Mouse (Mus musculus) splenic B cell, adult 2 months (primary cell): ENCODE results near the gene Pbrm1.

ENCODE experiments used
- DNase-seq: peaks from one replicate; pipeline ENCODE4 v3.0.0-alpha.2; 2011; ENCODE audit warnings: low read depth, low spot score
- H3K27me3 ChIP-seq: 2 replicates; pipeline ENCODE4 v1.6.1; 2012; ENCODE audit warnings: mild to moderate bottlenecking, low read length, moderate library complexity, mixed read lengths; ENCODE audit not compliant: control insufficient read depth, poor library complexity, insufficient read depth, severe bottlenecking
- H3K36me3 ChIP-seq: 2 replicates; pipeline ENCODE4 v1.6.1; 2012; ENCODE audit warnings: mild to moderate bottlenecking, low read length, moderate library complexity, mixed read lengths; ENCODE audit not compliant: control insufficient read depth, poor library complexity, insufficient read depth, severe bottlenecking

The Pbrm1 gene

GRCm38 (mm10) chr14:31018860-31019291 is at the start of gene Pbrm1, which contains the start of gene Gnl3:
Pbrm1 (plus strand) TSS chr14:31019138.
Gnl3 (minus strand) TSS chr14:31019152.
- peak; percentile 98 for DNase-seq
- Histone ChIP-seq H3K27me3 (no peaks in the 10 kb centered on the region), H3K36me3 (peaks cover 18% of the 10 kb centered on the region)

- no peaks in the 10 kb centered on the region for H3K27me3 ChIP-seq
- no peak for DNase-seq
Measured at GRCm38 (mm10) chr14:30974204-30974603, 44.7 kb upstream of the Pbrm1 start.

DNA sequence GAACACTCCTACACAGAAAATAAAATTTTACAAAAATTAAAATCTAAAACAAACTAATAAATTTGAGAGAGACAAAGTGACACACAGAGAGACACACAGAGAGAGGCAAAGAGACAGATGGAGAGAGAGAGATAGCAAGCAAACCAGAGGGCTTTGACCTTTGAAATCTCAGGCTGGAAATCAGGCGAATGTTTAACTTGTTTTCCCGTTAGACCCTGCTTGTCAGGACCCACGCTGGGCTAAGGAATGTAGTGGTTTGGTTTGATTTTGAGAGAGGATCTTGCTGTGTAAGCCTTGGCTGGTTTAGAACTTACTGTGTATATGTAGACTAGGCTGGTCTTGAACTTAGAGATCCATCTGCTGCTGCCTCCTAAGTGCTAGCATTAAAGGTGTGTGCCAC is 42.7 kb upstream of the Pbrm1 start:
- H3K27me3 ChIP-seq = no peaks in the 10 kb centered on the region
- no peaks in the 10 kb centered on the region for H3K36me3 ChIP-seq
- no peak for DNase-seq

More at GRCm38 (mm10) chr14:30974204-30974603, 44.7 kb upstream of the Pbrm1 start:
- no peaks in the 10 kb centered on the region for H3K36me3 ChIP-seq

DNA sequence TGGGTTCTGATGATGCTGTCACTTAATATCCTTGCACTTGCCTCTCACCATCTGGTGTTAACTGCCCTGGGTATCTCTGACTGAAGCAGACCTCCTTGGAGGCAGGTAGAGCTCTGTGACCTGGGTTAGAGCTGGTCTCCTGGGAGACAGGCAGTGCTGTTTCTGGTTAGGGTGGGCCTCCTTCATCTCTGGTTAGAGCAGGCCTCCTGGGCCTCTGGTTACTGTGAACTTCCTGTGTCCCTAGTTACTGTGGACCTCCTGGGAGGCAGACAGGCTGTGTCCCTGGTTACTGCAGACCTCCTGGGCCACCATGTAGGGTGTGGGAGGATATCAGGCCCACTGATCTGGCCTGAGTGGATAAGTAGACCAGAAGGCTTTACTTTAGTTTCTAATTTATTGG is 22.5 kb upstream of the Pbrm1 start:
- Histone ChIP-seq H3K27me3 (no peaks in the 10 kb centered on the region), H3K36me3 (peaks cover 1% of the 10 kb centered on the region; the same call in 1 of the 2 replicates)
- DNase-seq = no peak

- Histone ChIP-seq H3K36me3 (peaks cover 1% of the 10 kb centered on the region; the same call in 1 of the 2 replicates), H3K27me3 (no peaks in the 10 kb centered on the region)
- DNase-seq = no peak
Measured at GRCm38 (mm10) chr14:31000356-31000755, 18.6 kb upstream of the Pbrm1 start.

DNA sequence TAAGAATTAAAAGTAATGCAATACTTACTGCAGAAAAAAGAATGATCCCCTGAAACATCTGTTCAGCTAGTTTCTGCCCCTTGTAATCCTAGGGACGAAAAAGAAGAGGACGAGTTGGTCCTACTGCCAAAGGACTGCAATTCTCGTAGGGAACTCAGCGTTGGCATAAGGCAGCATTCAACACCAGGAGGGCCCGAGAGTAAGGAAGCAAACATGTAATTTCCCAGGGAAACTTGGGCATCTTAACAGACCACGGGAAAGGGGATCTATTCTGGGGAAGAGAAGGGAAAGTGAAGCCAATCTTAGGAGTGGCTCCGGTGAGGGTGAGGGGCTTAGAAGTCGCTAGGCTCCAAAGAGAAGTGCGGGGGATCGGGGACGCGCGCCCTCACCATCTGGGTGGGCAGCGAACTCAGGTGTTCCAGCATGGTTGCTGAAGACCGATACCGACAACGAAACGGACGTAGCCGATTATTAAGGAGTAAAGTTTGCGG is 18.1 kb upstream of the Pbrm1 start:
- H3K27me3 ChIP-seq = no peaks in the 10 kb centered on the region
- peaks cover 1% of the 10 kb centered on the region; the same call in 1 of the 2 replicates for H3K36me3 ChIP-seq
- DNase-seq = no peak

GRCm38 (mm10) chr14:31001307-31002205 is 17.4 kb upstream of the Pbrm1 start, which contains the start of the genes Glt8d1 and Spcs1:
Glt8d1 (plus strand) TSS chr14:31001400.
Spcs1 (minus strand) TSS chr14:31001672.
- Histone ChIP-seq H3K36me3 (peaks cover 1% of the 10 kb centered on the region; the same call in 1 of the 2 replicates), H3K27me3 (no peaks in the 10 kb centered on the region)
- peak; percentile 80 for DNase-seq

GRCm38 (mm10) chr14:31004527-31004926 is 14.4 kb upstream of the Pbrm1 start:
- Histone ChIP-seq H3K36me3 (no peaks in the 10 kb centered on the region), H3K27me3 (no peaks in the 10 kb centered on the region)
- DNase-seq = no peak

GRCm38 (mm10) chr14:31006779-31007178 is 12.2 kb upstream of the Pbrm1 start:
- DNase-seq = no peak
- H3K27me3 ChIP-seq = no peaks in the 10 kb centered on the region
- peaks cover 8% of the 10 kb centered on the region for H3K36me3 ChIP-seq

DNA sequence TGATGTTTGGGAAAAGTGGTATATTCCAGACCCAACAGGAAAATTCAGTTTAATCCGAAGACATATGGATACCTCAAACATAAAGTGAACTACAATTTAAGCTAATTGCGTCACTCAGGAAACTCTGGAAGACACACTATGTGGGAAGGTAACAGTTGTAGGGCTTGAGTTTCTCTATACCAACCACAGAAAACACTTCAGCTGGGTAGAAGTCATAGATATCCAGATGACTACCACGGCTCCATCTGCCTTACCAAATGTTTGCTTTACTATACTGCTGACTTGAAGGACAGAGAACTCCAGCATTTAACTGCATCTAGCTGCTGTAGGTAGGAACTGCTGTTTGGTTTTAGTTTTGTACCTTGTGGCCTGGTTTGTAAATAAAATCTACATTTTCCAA is 7.3 kb upstream of the Pbrm1 start:
- Histone ChIP-seq H3K27me3 (no peaks in the 10 kb centered on the region), H3K36me3 (peaks cover 25% of the 10 kb centered on the region)
- no peak for DNase-seq

DNA sequence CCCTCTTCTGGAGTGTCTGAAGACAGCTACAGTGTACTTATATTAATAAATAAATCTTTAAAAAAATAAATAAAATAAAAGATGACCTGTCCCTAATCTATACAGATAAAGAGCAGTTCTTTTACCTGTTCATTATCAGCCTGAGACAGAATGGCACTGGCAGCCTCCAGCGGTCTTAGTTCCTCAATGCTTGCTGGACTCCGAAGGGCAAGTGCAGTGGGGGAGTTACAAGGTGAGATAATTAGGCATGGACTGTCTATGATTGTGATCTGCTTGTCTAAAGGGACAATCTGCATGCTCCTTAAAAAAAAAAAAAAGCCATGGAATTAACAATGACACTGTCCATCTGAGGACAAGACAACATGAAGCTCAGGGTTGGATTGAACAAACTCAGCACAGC is 5.0 kb upstream of the Pbrm1 start:
- H3K36me3 ChIP-seq = peaks cover 26% of the 10 kb centered on the region
- no peak for DNase-seq
- no peaks in the 10 kb centered on the region for H3K27me3 ChIP-seq

DNA sequence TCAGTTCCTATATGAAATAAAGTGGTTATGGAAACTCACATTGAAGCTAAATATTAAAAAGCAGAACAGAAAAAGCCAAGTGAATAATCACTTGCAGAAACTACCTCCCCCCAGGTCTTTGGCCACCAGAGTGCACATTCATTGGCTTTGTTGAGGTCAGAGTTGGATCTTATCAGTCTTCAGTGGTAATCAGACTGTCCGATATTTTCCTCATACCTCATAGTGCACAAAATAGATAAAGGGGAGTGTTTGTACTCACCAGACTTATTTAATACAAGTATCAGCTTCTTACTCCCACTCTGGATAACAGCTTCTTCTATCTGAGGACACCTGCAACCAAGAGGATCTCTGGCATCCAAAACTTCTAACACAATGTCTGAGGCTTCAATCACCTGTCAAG is 2.9 kb upstream of the Pbrm1 start:
- no peak for DNase-seq
- Histone ChIP-seq H3K27me3 (no peaks in the 10 kb centered on the region), H3K36me3 (peaks cover 23% of the 10 kb centered on the region)

- DNase-seq = peak; percentile 61
Measured at GRCm38 (mm10) chr14:31017854-31018253, 1.1 kb upstream of the Pbrm1 start.

DNA sequence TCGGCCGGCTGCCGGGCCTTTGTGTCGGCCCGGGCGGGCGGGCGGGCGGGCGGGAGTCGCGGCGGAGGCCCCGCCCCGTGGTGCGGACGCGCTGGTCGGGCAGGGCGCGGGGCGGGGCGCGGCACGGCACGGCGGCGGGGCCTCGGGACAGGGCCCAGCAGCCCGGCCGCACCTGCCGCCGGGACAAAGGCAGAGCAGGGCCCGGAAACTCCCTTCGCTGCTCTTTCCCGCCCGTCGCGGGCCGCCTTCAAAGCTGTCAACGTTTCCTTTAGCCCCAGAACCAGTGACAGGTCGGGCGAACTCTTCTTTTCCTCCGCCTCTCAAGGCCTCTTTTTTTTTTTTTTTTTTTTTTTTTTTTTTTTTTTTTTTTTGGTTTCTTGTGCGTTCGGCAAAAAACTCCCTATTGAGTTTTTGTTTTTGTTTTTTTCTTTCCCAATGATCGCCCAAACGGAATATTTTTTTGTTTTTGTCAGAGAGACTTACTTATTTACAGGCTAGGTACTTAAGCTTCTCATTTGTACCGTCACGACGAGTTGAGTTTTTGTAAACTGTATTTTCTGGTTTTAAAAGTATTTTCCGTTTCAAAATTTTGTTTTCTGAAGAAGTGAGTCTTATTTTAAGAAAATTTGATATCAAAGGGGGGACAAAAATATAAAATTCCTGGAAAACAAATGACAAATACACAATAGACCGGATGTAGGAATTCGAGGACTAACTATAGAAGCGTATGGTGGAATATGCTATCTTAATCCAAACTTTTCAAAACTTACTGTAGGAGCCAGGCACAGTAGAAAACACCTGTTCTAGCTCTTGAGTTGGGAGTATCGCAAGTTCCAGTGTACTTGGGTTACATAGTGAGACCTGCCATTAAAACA is 630 bp downstream of the Pbrm1 start:
- Histone ChIP-seq H3K27me3 (no peaks in the 10 kb centered on the region), H3K36me3 (peaks cover 16% of the 10 kb centered on the region)
- peak; percentile 92 for DNase-seq

More at GRCm38 (mm10) chr14:31017854-31018253, 1.1 kb upstream of the Pbrm1 start:
- Histone ChIP-seq H3K27me3 (no peaks in the 10 kb centered on the region), H3K36me3 (peaks cover 21% of the 10 kb centered on the region)
